Mouse (Mus musculus) ES-E14 (cell line): ENCODE measurements around the gene Evpl. TPM values are rescaled to one million over a fixed set of nuclear protein-coding genes. Genes with fewer than 3 reads are reported as not detected.

Source experiments
- DNase-seq: peaks from one replicate; pipeline ENCODE4 v3.0.0-alpha.2; 2013; ENCODE audit warnings: low read depth, low spot score
- H3K27ac ChIP-seq: 2 replicates; pipeline ENCODE4 v1.5.1; 2012; ENCODE audit warnings: low read depth, mild to moderate bottlenecking, low read length, moderate library complexity, mixed read lengths; ENCODE audit not compliant: poor library complexity, insufficient read depth, severe bottlenecking
- H3K36me3 ChIP-seq: 2 replicates; pipeline ENCODE4 v1.6.1; 2012; ENCODE audit warnings: mild to moderate bottlenecking, low read length, moderate library complexity, mixed read lengths; ENCODE audit not compliant: control insufficient read depth, poor library complexity, insufficient read depth, severe bottlenecking
- H3K4me1 ChIP-seq, 2 experiments: fragments of 150-350 bp in 1 of 2; sonication (generic) in 1 of 2; 2 replicates each; pipeline ENCODE4 v1.6.1; 2012; ENCODE audit warnings: low read length in 2 of 2, mild to moderate bottlenecking in 1 of 2, mixed read lengths in 1 of 2; ENCODE audit not compliant: control insufficient read depth in 2 of 2, insufficient read depth in 2 of 2, poor library complexity in 1 of 2
- H3K4me3 ChIP-seq, 2 experiments: fragments of 150-350 bp in 1 of 2; sonication (generic) in 1 of 2; 2 replicates each; pipeline ENCODE4 v1.5.1; 2012; ENCODE audit warnings: low read length in 2 of 2, low read depth in 1 of 2, mild to moderate bottlenecking in 1 of 2, mixed read lengths in 1 of 2; ENCODE audit not compliant: insufficient read depth in 1 of 2, poor library complexity in 1 of 2, severe bottlenecking in 1 of 2
- H3K9ac ChIP-seq: 2 replicates; pipeline ENCODE4 v1.6.1; 2012; ENCODE audit warnings: low read depth, mild to moderate bottlenecking, low read length, mixed read lengths; ENCODE audit not compliant: poor library complexity, insufficient read depth, severe bottlenecking
- H3K9me3 ChIP-seq: fragments of 150-350 bp; sonication (generic); 2 replicates; pipeline ENCODE4 v1.6.1; 2012; ENCODE audit warnings: low read depth, mild to moderate bottlenecking, low read length; ENCODE audit not compliant: control insufficient read depth, insufficient read depth
- CHD2 ChIP-seq: IDR thresholded peaks from 2 replicates; pipeline ENCODE4 v1.6.1; 2014; ENCODE audit warnings: mild to moderate bottlenecking, low read depth, low read length, inconsistent platforms
- HCFC1 ChIP-seq: IDR thresholded peaks from 2 replicates; pipeline ENCODE4 v1.6.1; 2012; ENCODE audit warnings: low read length, inconsistent platforms, borderline replicate concordance; ENCODE audit not compliant: insufficient read depth
- MAFK ChIP-seq: IDR thresholded peaks from 2 replicates; pipeline ENCODE4 v1.6.1; 2014; ENCODE audit warnings: mild to moderate bottlenecking, low read depth, low read length, inconsistent platforms; ENCODE audit not compliant: insufficient read depth
- ZC3H11A ChIP-seq: IDR thresholded peaks from 2 replicates; pipeline ENCODE4 v1.6.1; 2012; ENCODE audit warnings: low read depth, mild to moderate bottlenecking, inconsistent platforms, low read length, borderline replicate concordance
- ZNF384 ChIP-seq: IDR thresholded peaks from 2 replicates; pipeline ENCODE4 v1.6.1; 2012; ENCODE audit warnings: low read depth, low read length, inconsistent platforms
- in situ Hi-C, 2 experiments: fragments of 600-800 bp; cut with MboI; formaldehyde crosslinking; loops; one replicate each; pipeline ENCODE4 v1.15.1; 2025; ENCODE audit warnings: low sequenced_read_pairs in 2 of 2, inconsistent platforms in 1 of 2; ENCODE audit not compliant: unreplicated experiment in 2 of 2
- total RNA-seq: library from RNA; depleted of rRNA; stranded (reverse); fragments of 300-350 nt; gene quantifications from 2 replicates; pipeline ENCODE4 v1.2.3, GENCODE M21; 2012

Gene Evpl
- total RNA-seq, 1 experiment, result 2.9 TPM

DNA sequence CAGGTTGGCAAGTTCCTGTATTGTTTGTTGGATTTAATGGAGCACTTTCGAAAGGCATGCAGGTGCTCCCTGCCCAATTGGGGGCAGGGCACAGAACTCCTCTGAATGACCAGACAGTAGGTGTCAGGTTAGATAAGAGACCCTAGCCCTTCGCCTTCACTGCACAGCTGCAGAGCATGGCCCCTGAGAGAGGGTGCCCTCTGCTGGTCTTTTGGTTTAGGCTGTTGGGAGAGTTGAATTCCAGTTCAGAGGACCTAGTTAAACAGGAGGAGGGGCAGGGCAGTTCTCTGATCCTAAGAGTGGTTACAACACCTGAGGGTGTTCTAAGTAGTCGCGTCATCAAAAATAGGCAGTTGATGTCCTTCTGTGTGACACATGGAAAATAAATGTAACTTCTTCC, 18.0 kb downstream of the Evpl start:
- no peak for TF ChIP-seq CHD2
- no peak for TF ChIP-seq ZC3H11A
- no peak for TF ChIP-seq MAFK
- no peak for TF ChIP-seq HCFC1
- no peak for TF ChIP-seq ZNF384
- Histone ChIP-seq H3K27ac (no peak overlapping the region), H3K9ac (no peak overlapping the region), H3K36me3 (no peaks in the 10 kb centered on the region), H3K4me1 (peaks cover 0 to 11% of the 10 kb centered on the region in 2 experiments; a peak in 1 of 4 replicates), H3K4me3 (no peak overlapping the region), H3K9me3 (no peaks in the 10 kb centered on the region)
- in situ Hi-C loops, result loop anchor here in 1 of 2 experiments (5.0 kb wide), 1 partner anchor 237 kb away; no protein-coding TSS in a partner anchor
- DNase-seq, result peak; percentile 77

GRCm38 (mm10) chr11:116218737-116219400, 19.0 kb downstream of the Evpl start:
- in situ Hi-C loops, result no loop called here
- no peaks in the 10 kb centered on the region for H3K36me3 ChIP-seq
- DNase-seq, result no peak
- peaks cover 0 to 11% of the 10 kb centered on the region in 2 experiments; a peak in 1 of 4 replicates for H3K4me1 ChIP-seq
- no peak overlapping the region for H3K27ac ChIP-seq
- H3K9ac ChIP-seq, result no peak overlapping the region
- H3K4me3 ChIP-seq, result no peak overlapping the region
- no peaks in the 10 kb centered on the region for H3K9me3 ChIP-seq
- TF ChIP-seq ZC3H11A, result no peak
- TF ChIP-seq MAFK, result no peak
- TF ChIP-seq HCFC1, result no peak
- TF ChIP-seq CHD2, result no peak
- TF ChIP-seq ZNF384, result no peak

DNA sequence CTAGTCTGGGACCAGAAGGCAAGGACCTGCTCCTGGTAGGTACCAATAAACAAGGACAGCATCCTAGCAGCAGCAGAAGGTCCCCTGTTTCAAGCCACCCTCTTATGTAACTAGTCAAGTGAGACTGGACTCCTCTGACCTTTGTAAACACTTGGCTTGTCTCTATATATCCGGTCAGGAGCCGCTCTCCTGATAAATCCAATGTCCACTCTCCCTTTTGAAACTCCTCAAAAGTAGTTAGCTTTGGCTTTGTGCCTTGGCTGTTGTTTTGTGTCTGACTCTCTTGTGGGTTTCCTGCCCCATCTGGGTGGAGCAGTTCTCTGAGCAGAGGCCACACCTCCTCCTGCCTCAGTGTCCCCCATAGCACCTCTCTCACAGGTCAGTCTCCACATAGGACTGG, 19.6 kb downstream of the Evpl start:
- DNase-seq, result no peak
- TF ChIP-seq ZNF384, result no peak
- no peak for TF ChIP-seq ZC3H11A
- no peak for TF ChIP-seq CHD2
- no peak for TF ChIP-seq MAFK
- no peak for TF ChIP-seq HCFC1
- in situ Hi-C loops, result no loop called here
- no peaks in the 10 kb centered on the region for H3K9me3 ChIP-seq
- H3K4me3 ChIP-seq, result no peak overlapping the region
- H3K27ac ChIP-seq, result no peak overlapping the region
- no peaks in the 10 kb centered on the region for H3K36me3 ChIP-seq
- peaks cover 0 to 7% of the 10 kb centered on the region in 2 experiments; a peak in 1 of 4 replicates for H3K4me1 ChIP-seq
- no peak overlapping the region for H3K9ac ChIP-seq

GRCm38 (mm10) chr11:116216549-116216948, 21.3 kb downstream of the Evpl start:
- Histone ChIP-seq H3K9me3 (no peaks in the 10 kb centered on the region), H3K4me1 (peaks cover 0 to 10% of the 10 kb centered on the region in 2 experiments; a peak in 1 of 4 replicates), H3K9ac (no peak overlapping the region), H3K27ac (no peak overlapping the region), H3K36me3 (no peaks in the 10 kb centered on the region; the same call in 1 of the 2 replicates), H3K4me3 (no peak overlapping the region)
- in situ Hi-C loops, result no loop called here
- TF ChIP-seq HCFC1 (no peak), ZNF384 (no peak)
- no peak for DNase-seq

GRCm38 (mm10) chr11:116215991-116216390, 21.9 kb downstream of the Evpl start:
- H3K9ac ChIP-seq, result peak overlapping the region; percentile 50; the same call in 1 of the 2 replicates
- peaks cover 0 to 11% of the 10 kb centered on the region in 2 experiments; a peak in 1 of 4 replicates for H3K4me1 ChIP-seq
- H3K4me3 ChIP-seq, result peak overlapping the region in 1 of 2 experiments; percentile 40; a peak in 2 of 4 replicates
- no peak overlapping the region for H3K27ac ChIP-seq
- TF ChIP-seq ZNF384 (no peak), ZC3H11A (no peak), CHD2 (no peak), HCFC1 (no peak)
- H3K9me3 ChIP-seq, result no peaks in the 10 kb centered on the region
- in situ Hi-C loops, result no loop called here
- no peaks in the 10 kb centered on the region; the same call in 1 of the 2 replicates for H3K36me3 ChIP-seq
- no peak for DNase-seq
